Mouse (Mus musculus): ENCODE data around the gene Sympk.

DNA sequence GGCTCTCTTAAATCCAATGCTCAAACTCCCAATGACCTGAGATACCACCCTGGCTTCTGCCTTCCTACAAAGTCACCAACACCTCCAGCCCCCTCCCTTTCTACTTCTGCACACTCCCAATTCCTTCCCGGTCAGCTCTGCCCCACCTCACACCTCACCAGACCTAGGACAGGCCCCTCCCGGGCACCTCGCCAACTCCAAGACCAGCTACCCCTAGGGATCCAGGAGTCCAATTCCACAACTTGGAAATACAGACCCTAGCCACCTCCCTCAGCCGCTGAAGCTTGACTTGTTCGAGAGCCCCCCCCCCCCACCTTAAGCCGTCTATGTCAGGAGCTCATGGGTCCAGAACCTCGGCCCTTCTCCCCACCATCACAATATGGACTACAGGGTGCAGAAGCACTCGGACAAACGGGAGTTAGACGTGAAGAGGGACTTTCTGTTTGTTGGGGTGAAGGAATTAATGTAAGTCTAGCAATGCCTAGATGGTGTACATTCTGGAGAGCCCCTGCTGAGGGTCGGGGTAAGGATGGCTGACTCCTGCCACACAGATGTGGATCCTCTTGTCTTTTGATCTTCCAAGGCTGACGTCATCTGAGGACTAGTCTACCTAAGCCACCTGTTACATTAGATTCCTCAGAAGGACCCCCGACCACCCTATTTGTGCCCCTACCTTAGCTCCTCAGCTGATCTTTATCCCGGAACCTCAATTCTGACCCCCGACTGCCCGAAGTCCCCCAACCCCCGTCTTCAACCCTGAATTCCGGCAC is 1.8 kb upstream of the Sympk start:
- TF ChIP-seq POLR2A (IDR thresholded peaks at IDR 0.05; ENCODE audit: borderline replicate concordance, control insufficient read depth, low read depth, low read length), result no peak
- TF ChIP-seq CTCF (IDR thresholded peaks at IDR 0.05; ENCODE audit: control insufficient read depth, insufficient read depth, low read length), result no peak

Measured in bone marrow, adult 2 months (tissue).